Mouse (Mus musculus): ENCODE measurements at regions not wholly inside any gene's neighbourhood (a gene's known extent, or its start where the extent isn't known, plus 50 kb on each side); places are given as distances from the start of the nearest gene placed in this dataset.

GRCm38 (mm10) chr14:63321931-63322510 lies 186.9 kb downstream of the Tdh start:
- Histone ChIP-seq H3K27ac (peak overlapping the region; percentile 26; the same call in 1 of the 2 replicates), H3K27me3 (replicated peaks) (no peaks in the 10 kb centered on the region), H3K9me3 (no peaks in the 10 kb centered on the region), H3K4me1 (peaks cover 10% of the 10 kb centered on the region; the same call in 1 of the 2 replicates), H3K4me3 (replicated peaks) (no peak overlapping the region), H3K9ac (no peak overlapping the region), H3K36me3 (no peaks in the 10 kb centered on the region), H3K4me2 (no peak overlapping the region)
- no peak for ATAC-seq (ENCODE audit: insufficient read depth, low FRiP score, low read depth)
- 66% methylated on average over 9 of the region's 9 CpGs for WGBS

Data from stomach, embryonic 15.5 days (tissue).